Mouse (Mus musculus) kidney, adult 9 months (tissue): ENCODE results near the gene Usp39.

Source experiments
- DNase-seq: peaks from one replicate; pipeline ENCODE4 v3.0.0; 2022

Usp39 gene

GRCm38 (mm10) chr6:72345074-72345567 is at the start of gene Usp39:
Gene Usp39, minus strand, starts transcription at chr6:72345184.
- peak; percentile 96 for DNase-seq

- DNase-seq: no peak
Observed at GRCm38 (mm10) chr6:72392341-72392740, 47.4 kb upstream of the Usp39 start.

- peak; percentile 96 for DNase-seq
Observed at GRCm38 (mm10) chr6:72390795-72391521, 46.0 kb upstream of the Usp39 start.

GRCm38 (mm10) chr6:72389941-72390771 is 45.2 kb upstream of the Usp39 start, which contains the start of gene Vamp8:
Gene Vamp8, minus strand, starts transcription at chr6:72390703.
- peak; percentile 94 for DNase-seq

GRCm38 (mm10) chr6:72389471-72389940 is 44.5 kb upstream of the Usp39 start:
- DNase-seq: no peak

- DNase-seq: no peak
Observed at GRCm38 (mm10) chr6:72388791-72389329, 43.9 kb upstream of the Usp39 start.

GRCm38 (mm10) chr6:72388266-72388665 is 43.3 kb upstream of the Usp39 start:
- no peak for DNase-seq

- DNase-seq: no peak
Observed at GRCm38 (mm10) chr6:72387816-72388215, 42.8 kb upstream of the Usp39 start.

GRCm38 (mm10) chr6:72386561-72386960 is 41.6 kb upstream of the Usp39 start:
- no peak for DNase-seq

GRCm38 (mm10) chr6:72385258-72385657 is 40.3 kb upstream of the Usp39 start:
- DNase-seq: no peak

- no peak for DNase-seq
Observed at GRCm38 (mm10) chr6:72383952-72384351, 39.0 kb upstream of the Usp39 start.

- no peak for DNase-seq
Observed at GRCm38 (mm10) chr6:72383142-72383820, 38.3 kb upstream of the Usp39 start.

GRCm38 (mm10) chr6:72382494-72382893 is 37.5 kb upstream of the Usp39 start:
- DNase-seq: no peak

GRCm38 (mm10) chr6:72380131-72380770 is 35.3 kb upstream of the Usp39 start, which contains the start of gene Vamp5:
Gene Vamp5, minus strand, starts transcription at chr6:72380468.
- DNase-seq: peak; percentile 88

- no peak for DNase-seq
Observed at GRCm38 (mm10) chr6:72379377-72380130, 34.6 kb upstream of the Usp39 start.

GRCm38 (mm10) chr6:72378510-72379234 is 33.7 kb upstream of the Usp39 start:
- no peak for DNase-seq

- no peak for DNase-seq
Observed at GRCm38 (mm10) chr6:72374820-72375563, 30.0 kb upstream of the Usp39 start.

- DNase-seq: no peak
Observed at GRCm38 (mm10) chr6:72374206-72374605, 29.2 kb upstream of the Usp39 start.

GRCm38 (mm10) chr6:72373184-72373583 is 28.2 kb upstream of the Usp39 start:
- DNase-seq: no peak

- DNase-seq: no peak
Observed at GRCm38 (mm10) chr6:72371571-72371970, 26.6 kb upstream of the Usp39 start.
